Mouse (Mus musculus) forebrain, embryonic 12.5 days (tissue): ENCODE measurements at regions not wholly inside any gene's neighbourhood (a gene's known extent, or its start where the extent isn't known, plus 50 kb on each side); places are given as distances from the start of the nearest gene placed in this dataset.

ENCODE experiments used
- ATAC-seq: fragments of 200-750 bp; cut with Nextera tagmentation; 2 replicates; pipeline ENCODE4 v1.8.0; 2017; ENCODE audit warnings: moderate TSS enrichment; ENCODE audit not compliant: low FRiP score
- H3K27ac ChIP-seq: fragments of 300-500 bp; sonication (generic); 2 replicates; pipeline ENCODE4 v1.5.1; 2016; ENCODE audit warnings: mild to moderate bottlenecking
- H3K27me3 ChIP-seq: fragments of 300-500 bp; sonication (generic); 2 replicates; pipeline ENCODE4 v1.6.1; 2016; ENCODE audit warnings: mild to moderate bottlenecking
- H3K36me3 ChIP-seq: fragments of 300-500 bp; sonication (generic); replicated peaks from 2 replicates; pipeline ENCODE4 v1.6.1; 2016; ENCODE audit warnings: mild to moderate bottlenecking
- H3K4me1 ChIP-seq: fragments of 300-500 bp; sonication (generic); 2 replicates; pipeline ENCODE4 v1.6.1; 2016
- H3K4me2 ChIP-seq: fragments of 300-500 bp; sonication (generic); 2 replicates; pipeline ENCODE4 v1.6.1; 2016; ENCODE audit warnings: mild to moderate bottlenecking, moderate library complexity
- H3K4me3 ChIP-seq: fragments of 300-500 bp; sonication (generic); replicated peaks from 2 replicates; pipeline ENCODE4 v1.5.1; 2016; ENCODE audit warnings: mild to moderate bottlenecking
- H3K9ac ChIP-seq: fragments of 300-500 bp; sonication (generic); 2 replicates; pipeline ENCODE4 v1.6.1; 2016; ENCODE audit warnings: mild to moderate bottlenecking
- H3K9me3 ChIP-seq: fragments of 300-500 bp; sonication (generic); 2 replicates; pipeline ENCODE4 v1.6.1; 2016
- WGBS: fragments of 180-500 bp; shearing (Covaris S2); methylation state at CpG from one replicate; pipeline ENCODE4 v1.1.7; 2016; 5-methylcytosine and 5-hydroxymethylcytosine counted together

- Histone ChIP-seq H3K9me3 (no peaks in the 10 kb centered on the region), H3K27me3 (no peaks in the 10 kb centered on the region), H3K9ac (no peak overlapping the region), H3K4me2 (peak overlapping the region; percentile 19; the same call in 1 of the 2 replicates), H3K4me1 (peaks cover 30% of the 10 kb centered on the region), H3K36me3 (0 out of 2 replicates have a peak, but pooled peaks cover 2% of the 10 kb centered on the region), H3K27ac (no peak overlapping the region), H3K4me3 (no peak overlapping the region)
- WGBS = 69% methylated on average over 6 of the region's 6 CpGs
- no peak for ATAC-seq
Observed at GRCm38 (mm10) chr16:77240876-77241275, 227.4 kb downstream of the Usp25 start.

GRCm38 (mm10) chr16:77239176-77239790, 225.8 kb downstream of the Usp25 start:
- Histone ChIP-seq H3K4me2 (peak overlapping the region; percentile 50), H3K4me1 (peaks cover 38% of the 10 kb centered on the region), H3K27me3 (no peaks in the 10 kb centered on the region), H3K36me3 (no peaks in the 10 kb centered on the region), H3K9me3 (no peaks in the 10 kb centered on the region), H3K27ac (peak overlapping the region; percentile 92), H3K9ac (peak overlapping the region; percentile 49), H3K4me3 (peak overlapping the region; percentile 23)
- 46% methylated on average over 9 of the region's 9 CpGs for WGBS
- no peak for ATAC-seq

GRCm38 (mm10) chr16:77238358-77239175, 225.1 kb downstream of the Usp25 start:
- peak; percentile 20; the same call in 1 of the 2 replicates for ATAC-seq
- 32% methylated on average over 13 of the region's 13 CpGs for WGBS
- Histone ChIP-seq H3K27ac (peak overlapping the region; percentile 92), H3K27me3 (no peaks in the 10 kb centered on the region), H3K9ac (peak overlapping the region; percentile 49), H3K9me3 (no peaks in the 10 kb centered on the region), H3K4me1 (peaks cover 38% of the 10 kb centered on the region), H3K4me3 (peak overlapping the region; percentile 23), H3K36me3 (no peaks in the 10 kb centered on the region), H3K4me2 (peak overlapping the region; percentile 50)

- H3K27ac ChIP-seq = peak overlapping the region; percentile 92
- WGBS = 20% methylated on average over 7 of the region's 7 CpGs
- peak overlapping the region; percentile 50 for H3K4me2 ChIP-seq
- peak overlapping the region; percentile 17; the same call in 1 of the 2 replicates for H3K9ac ChIP-seq
- ATAC-seq = peak; percentile 7
- H3K27me3 ChIP-seq = no peaks in the 10 kb centered on the region
- H3K4me1 ChIP-seq = peaks cover 38% of the 10 kb centered on the region
- H3K36me3 ChIP-seq = no peaks in the 10 kb centered on the region
- H3K9me3 ChIP-seq = no peaks in the 10 kb centered on the region
- H3K4me3 ChIP-seq = peak overlapping the region; percentile 23
Observed at GRCm38 (mm10) chr16:77237631-77238357, 224.3 kb downstream of the Usp25 start.

GRCm38 (mm10) chr16:77237272-77237603, 223.7 kb downstream of the Usp25 start:
- ATAC-seq = no peak
- WGBS = 17% methylated on average over 2 of the region's 2 CpGs
- peak overlapping the region; percentile 17; the same call in 1 of the 2 replicates for H3K9ac ChIP-seq

GRCm38 (mm10) chr16:77236509-77237271, 223.2 kb downstream of the Usp25 start:
- H3K27ac ChIP-seq = peak overlapping the region; percentile 92
- H3K36me3 ChIP-seq = no peaks in the 10 kb centered on the region
- H3K4me2 ChIP-seq = peak overlapping the region; percentile 50
- H3K4me1 ChIP-seq = peaks cover 38% of the 10 kb centered on the region
- no peaks in the 10 kb centered on the region for H3K9me3 ChIP-seq
- no peaks in the 10 kb centered on the region for H3K27me3 ChIP-seq
- WGBS = 4% methylated on average over 13 of the region's 13 CpGs
- peak; percentile 92 for ATAC-seq
- H3K9ac ChIP-seq = peak overlapping the region; percentile 29; the same call in 1 of the 2 replicates
- H3K4me3 ChIP-seq = peak overlapping the region; percentile 17

More at GRCm38 (mm10) chr16:77237272-77237603, 223.7 kb downstream of the Usp25 start:
- Histone ChIP-seq H3K36me3 (no peaks in the 10 kb centered on the region), H3K9me3 (no peaks in the 10 kb centered on the region), H3K4me2 (peak overlapping the region; percentile 50), H3K4me1 (peaks cover 38% of the 10 kb centered on the region), H3K27me3 (no peaks in the 10 kb centered on the region), H3K4me3 (peak overlapping the region; percentile 23), H3K27ac (peak overlapping the region; percentile 92)

GRCm38 (mm10) chr16:77236021-77236420, 222.5 kb downstream of the Usp25 start:
- H3K27ac ChIP-seq = peak overlapping the region; percentile 92
- H3K9me3 ChIP-seq = no peaks in the 10 kb centered on the region
- peak overlapping the region; percentile 29; the same call in 1 of the 2 replicates for H3K9ac ChIP-seq
- ATAC-seq = peak; percentile 77
- 24% methylated on average over 4 of the region's 4 CpGs for WGBS
- H3K27me3 ChIP-seq = no peaks in the 10 kb centered on the region
- H3K36me3 ChIP-seq = no peaks in the 10 kb centered on the region
- H3K4me2 ChIP-seq = peak overlapping the region; percentile 50
- peaks cover 37% of the 10 kb centered on the region for H3K4me1 ChIP-seq
- H3K4me3 ChIP-seq = peak overlapping the region; percentile 17

- peak overlapping the region; percentile 92 for H3K27ac ChIP-seq
- 40% methylated on average over 5 of the region's 5 CpGs for WGBS
- H3K4me2 ChIP-seq = peak overlapping the region; percentile 50
- H3K4me1 ChIP-seq = peaks cover 34% of the 10 kb centered on the region
- ATAC-seq = no peak
- no peaks in the 10 kb centered on the region for H3K9me3 ChIP-seq
- no peaks in the 10 kb centered on the region for H3K36me3 ChIP-seq
- H3K27me3 ChIP-seq = no peaks in the 10 kb centered on the region
- H3K4me3 ChIP-seq = peak overlapping the region; percentile 17
- H3K9ac ChIP-seq = peak overlapping the region; percentile 33
Observed at GRCm38 (mm10) chr16:77235449-77235848, 221.9 kb downstream of the Usp25 start.
